Mouse (Mus musculus) kidney, postnatal 25 days (tissue): ENCODE measurements around the gene Slc10a7.

ENCODE experiments used
- DNase-seq, 2 experiments: peaks; one replicate each; pipeline ENCODE4 v3.0.0; 2021; ENCODE audit warnings: mixed read lengths in 2 of 2

Gene Slc10a7

DNA sequence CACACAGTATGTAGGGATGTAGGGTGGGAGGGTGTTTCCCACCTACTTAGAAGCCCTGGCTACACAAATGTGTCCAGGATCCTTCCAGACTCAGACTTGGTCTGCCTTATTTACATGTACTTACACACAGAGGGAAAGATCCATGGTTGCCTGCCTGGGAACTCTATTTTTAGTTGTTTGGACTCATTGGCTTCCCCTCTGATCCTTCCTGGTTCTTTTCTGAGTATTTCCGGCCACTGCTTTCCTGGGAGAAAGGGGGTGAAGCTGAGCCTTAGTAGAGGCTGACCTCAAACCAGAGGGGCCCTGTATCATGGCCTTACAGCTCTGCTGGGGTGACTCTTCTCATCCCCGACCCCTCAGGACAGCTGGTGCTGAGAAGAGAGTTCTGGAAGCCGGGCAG lies 232.3 kb downstream of the Slc10a7 start:
- DNase-seq = peak in 1 of 2 experiments; percentile 35

DNA sequence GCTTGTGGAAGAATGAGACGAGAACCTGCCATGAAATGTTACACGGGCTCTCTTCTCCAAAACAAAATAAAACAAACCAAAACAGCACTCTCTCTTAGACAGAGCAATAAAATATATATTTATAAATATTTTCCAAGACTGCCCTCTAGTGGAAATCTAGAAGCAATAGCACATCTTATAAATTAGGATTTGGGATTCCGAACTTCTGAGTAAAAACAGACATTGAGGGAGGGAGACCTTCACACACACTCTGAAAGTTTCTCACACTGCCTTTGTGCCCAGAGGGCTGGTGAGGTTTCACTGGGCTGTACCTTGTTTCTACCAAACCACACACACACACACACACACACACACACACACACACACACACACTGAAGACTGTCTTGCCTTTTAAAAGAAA lies 232.8 kb downstream of the Slc10a7 start:
- DNase-seq = no peak

GRCm38 (mm10) chr8:78742453-78742852 lies 233.3 kb downstream of the Slc10a7 start:
- DNase-seq = peak; percentile 87 to 92

DNA sequence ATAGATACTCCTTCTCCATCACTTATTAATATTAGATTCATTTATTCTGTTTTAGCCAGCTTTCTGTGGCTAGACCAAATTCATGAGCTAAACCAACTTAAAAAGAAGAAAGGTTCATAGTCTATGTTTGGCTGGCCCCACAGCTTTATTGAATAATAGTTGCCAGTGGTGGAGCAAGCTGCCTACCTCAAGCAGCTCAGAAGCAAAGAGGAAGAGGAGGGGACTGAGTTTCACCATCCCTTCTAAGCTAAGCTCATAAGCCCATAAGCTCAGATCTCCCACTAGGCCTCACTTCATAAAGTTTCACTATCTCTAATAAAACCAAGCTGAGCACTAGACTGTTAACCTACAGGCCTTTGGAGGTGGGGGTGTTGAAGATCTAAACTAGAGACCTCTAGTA lies 237.9 kb downstream of the Slc10a7 start:
- no peak for DNase-seq

DNA sequence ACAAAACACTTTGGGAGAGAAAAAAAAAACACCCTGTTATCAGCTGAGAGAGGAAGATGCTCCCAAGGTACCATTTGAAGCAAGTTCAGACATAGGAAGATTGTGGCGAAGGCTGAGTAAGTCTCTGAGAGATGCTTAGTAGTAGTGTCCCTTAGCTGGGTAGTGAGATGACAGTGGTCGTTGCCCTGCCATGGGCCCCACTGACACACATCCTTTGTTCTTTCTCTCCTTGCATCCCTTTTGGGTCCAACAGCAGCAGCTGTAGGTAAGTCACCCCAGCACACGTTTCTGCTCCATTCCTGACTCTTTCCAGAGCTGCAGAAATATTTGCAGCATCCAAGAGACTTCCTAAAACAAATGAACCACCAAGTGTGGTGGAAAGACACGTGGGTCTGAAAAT lies 239.6 kb downstream of the Slc10a7 start:
- DNase-seq = no peak

DNA sequence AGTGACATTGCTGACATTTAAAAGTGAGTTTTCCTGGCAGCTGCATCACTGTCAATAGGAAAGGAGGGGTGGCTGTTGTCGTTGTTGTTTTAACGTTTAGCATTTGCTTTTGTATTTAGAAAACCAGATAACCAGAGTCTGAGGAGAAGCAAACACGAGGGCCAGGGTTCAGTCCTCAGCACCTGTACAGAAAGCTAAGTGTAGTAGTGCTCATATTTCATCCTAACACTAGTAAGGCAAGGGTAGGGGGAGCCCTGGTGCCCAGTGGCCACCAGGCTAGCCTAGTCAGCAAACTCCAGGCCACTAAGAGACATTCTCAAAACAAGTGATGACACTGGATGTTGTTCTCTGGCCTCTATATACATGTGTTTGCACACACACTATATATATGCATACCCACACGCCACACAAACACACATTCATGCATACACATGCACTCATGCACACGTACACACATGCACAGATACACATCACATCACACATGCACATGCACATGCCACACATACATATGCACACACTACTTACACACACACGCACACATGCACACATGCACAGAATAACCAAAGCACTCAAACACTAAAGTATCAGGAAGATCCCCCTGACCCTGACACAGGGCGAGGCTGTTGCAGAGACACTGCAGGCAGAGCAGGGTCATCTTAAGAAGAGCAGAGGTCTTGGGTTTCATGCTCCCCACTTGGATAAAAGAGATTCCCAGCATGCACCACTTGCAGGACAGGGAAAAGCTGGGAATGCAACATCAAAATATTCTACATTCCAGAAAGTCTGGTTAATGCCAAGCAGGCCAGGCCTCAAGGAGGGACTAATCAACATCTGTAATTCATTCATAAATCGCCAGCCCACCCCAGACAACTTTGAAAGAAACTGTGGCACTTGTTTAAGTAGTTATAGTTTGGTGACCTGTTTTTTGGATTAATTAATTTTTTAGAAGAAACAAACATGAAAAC lies 241.0 kb downstream of the Slc10a7 start:
- DNase-seq = no peak

GRCm38 (mm10) chr8:78751151-78751550 lies 242.0 kb downstream of the Slc10a7 start:
- no peak for DNase-seq

DNA sequence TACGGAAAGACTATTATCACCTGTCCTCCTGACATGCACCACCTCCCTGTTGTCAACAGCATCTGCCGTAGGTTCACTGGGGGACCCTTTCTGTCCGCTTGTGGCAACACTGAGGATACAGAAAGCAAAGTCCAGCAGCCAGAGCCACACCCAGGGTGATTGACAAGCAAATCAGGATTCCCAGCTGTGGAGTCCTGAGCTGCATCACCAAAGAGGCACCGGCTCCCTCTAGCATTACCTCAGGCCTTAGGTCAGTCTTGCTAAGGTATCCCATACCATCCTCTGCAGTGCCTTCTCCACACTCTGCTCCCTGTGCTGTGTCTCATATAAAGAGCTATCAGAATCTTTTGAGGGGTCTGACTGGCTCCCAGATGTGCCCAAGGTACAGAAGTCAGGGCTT lies 245.8 kb downstream of the Slc10a7 start:
- no peak for DNase-seq

DNA sequence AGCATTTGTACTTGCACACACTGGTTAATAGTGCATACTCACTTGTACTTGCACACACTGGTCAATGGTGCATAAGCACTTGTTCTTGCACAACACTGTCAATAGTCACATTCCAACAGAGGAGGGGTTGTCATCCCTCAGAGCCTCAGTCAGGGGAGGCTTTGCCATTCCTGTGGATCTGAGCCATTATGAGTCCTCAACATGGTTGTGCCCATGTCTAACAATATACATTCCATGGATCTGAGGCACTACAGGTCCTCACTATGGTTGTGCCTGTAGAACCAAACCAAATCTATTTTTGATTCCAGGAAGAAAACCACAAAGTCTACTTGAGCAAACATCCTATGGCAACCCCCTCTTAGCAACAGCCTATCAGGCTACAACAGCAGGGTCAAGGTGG lies 250.0 kb downstream of the Slc10a7 start:
- DNase-seq = no peak

GRCm38 (mm10) chr8:78764976-78765375 lies 255.8 kb downstream of the Slc10a7 start:
- DNase-seq = no peak

DNA sequence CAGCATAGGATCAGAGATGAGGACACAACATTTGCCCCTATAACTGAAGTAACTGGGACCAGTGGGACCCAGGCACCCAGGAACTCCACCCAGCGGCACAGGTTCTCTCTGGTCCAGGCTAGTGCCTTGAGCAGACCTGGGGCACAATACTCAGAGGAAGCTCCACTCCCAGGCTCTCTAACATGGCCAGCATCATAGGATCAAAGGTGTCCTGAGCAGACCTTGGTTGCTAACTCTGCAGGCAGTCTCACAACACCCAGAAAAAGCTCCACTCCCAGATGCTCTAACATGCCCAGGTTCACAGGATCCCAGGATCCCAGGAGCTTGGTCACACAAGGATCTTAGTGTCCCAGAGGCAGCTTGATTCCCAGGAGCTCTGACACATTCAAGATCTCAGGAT lies 256.4 kb downstream of the Slc10a7 start:
- no peak for DNase-seq

- DNase-seq = no peak
These were observed 261.4 kb downstream of the Slc10a7 start for GRCm38 (mm10) chr8:78770584-78770983.

DNA sequence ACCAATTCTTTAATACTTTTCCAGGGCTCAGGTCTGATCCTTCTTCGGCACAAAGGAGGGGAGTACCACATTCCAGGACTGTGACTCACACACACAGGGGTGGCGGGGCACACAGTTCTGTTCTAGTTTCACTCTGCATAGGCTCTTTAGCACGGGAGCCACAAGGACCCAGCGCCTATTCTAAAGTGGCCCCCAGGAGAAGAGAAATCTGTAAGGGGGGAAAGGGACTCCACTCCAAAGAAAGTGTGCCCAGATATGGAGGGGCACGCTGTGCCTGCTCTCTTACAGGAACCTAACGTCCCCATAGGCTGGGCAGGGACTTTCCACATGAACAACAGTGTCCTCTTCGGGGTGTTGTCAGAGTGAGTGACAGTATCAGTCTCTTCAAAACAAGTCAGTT lies 262.1 kb downstream of the Slc10a7 start:
- no peak for DNase-seq

GRCm38 (mm10) chr8:78776816-78777215 lies 267.7 kb downstream of the Slc10a7 start:
- DNase-seq = no peak
